Mouse (Mus musculus) CH12.LX (cell line): ENCODE results near the gene Dbt.

Source experiments
- CTCF ChIP-seq, 2 experiments: IDR thresholded peaks in 1 of 2; conservative IDR thresholded peaks in 1 of 2; 2 replicates each; pipeline ENCODE4 v1.5.1; 2011 to 2012; ENCODE audit warnings: low read depth in 2 of 2, low read length in 2 of 2, improper control_type of control experiment in 1 of 2, inconsistent platforms in 1 of 2, mild to moderate bottlenecking in 1 of 2, moderate library complexity in 1 of 2
- HCFC1 ChIP-seq: IDR thresholded peaks from 2 replicates; pipeline ENCODE4 v1.6.1; 2012; ENCODE audit warnings: low read depth, mild to moderate bottlenecking, inconsistent platforms, low read length, improper control_type of control experiment
- POLR2A ChIP-seq: IDR thresholded peaks from 2 replicates; pipeline ENCODE4 v1.6.1; 2011; ENCODE audit warnings: low read depth, mild to moderate bottlenecking, improper control_type of control experiment, low read length
- RCOR1 ChIP-seq: conservative IDR thresholded peaks from 2 replicates; pipeline ENCODE4 v1.6.1; 2012; ENCODE audit warnings: low read depth, mild to moderate bottlenecking, inconsistent platforms, low read length, improper control_type of control experiment

GRCm38 (mm10) chr3:116483271-116483670 is 29.6 kb upstream of the Dbt start:
- TF ChIP-seq POLR2A, result no peak
- TF ChIP-seq CTCF (conservative IDR thresholded peaks at IDR 0.05 in 1 of 2, IDR thresholded peaks at IDR 0.05 in 1 of 2; ENCODE audit: low read depth in 2 of 2, low read length in 2 of 2), result no peak
- no peak for TF ChIP-seq RCOR1
- TF ChIP-seq HCFC1, result no peak
